Comparison of ENCODE assay signal across 8 mouse cellular contexts in genomic region chr13:104694612-104695355, GRCm38 (mm10).
DNase-seq lines count a peak whose midpoint lies in the region.

No protein-coding gene starts in this region.

- peak; percentile 43 for DNase-seq in gastrocnemius, adult 18-20 months (ENCODE audit: low spot score)
- no peak for DNase-seq in gastrocnemius, postnatal 4 days (ENCODE audit: low spot score in 2 of 2)
- peak; percentile 71 for DNase-seq in Muller cell, postnatal 12 days (ENCODE audit: inconsistent ontology term)
- peak; percentile 40 for DNase-seq in embryo, embryonic 11.5 days (ENCODE audit: low read depth, low spot score)
- peak; percentile 83 to 84 for DNase-seq in heart, postnatal 10 days
- DNase-seq in layer of hippocampus, postnatal 36 days: peak; percentile 6 to 23
- DNase-seq in retina, embryonic 14.5 days (ENCODE audit: low spot score): peak; percentile 50
- no peak for DNase-seq in gastrocnemius, postnatal 14 days

- intact Hi-C loops in heart, postnatal 10 days (cut with DNase I): loop anchor here (5.0 kb wide), 1 partner anchor 88 kb away; no protein-coding TSS in a partner anchor
- intact Hi-C loops in gastrocnemius, postnatal 14 days (cut with DNase I; ENCODE audit: low total_unique reads): no loop called here

Comparison
In these comparisons a context has a peak if more than half of its experiments do, and no peak if none do; other contexts are left out.
1. DNase-seq: peak in gastrocnemius, adult 18-20 months (single experiment), Muller cell, postnatal 12 days (single experiment), embryo, embryonic 11.5 days (single experiment), heart, postnatal 10 days (2 of 2), layer of hippocampus, postnatal 36 days (2 of 2) and retina, embryonic 14.5 days (single experiment); none in gastrocnemius, postnatal 4 days (0 of 2) and gastrocnemius, postnatal 14 days (single experiment).